ENCODE assay signal across 8 mouse cellular contexts in the genomic region with DNA sequence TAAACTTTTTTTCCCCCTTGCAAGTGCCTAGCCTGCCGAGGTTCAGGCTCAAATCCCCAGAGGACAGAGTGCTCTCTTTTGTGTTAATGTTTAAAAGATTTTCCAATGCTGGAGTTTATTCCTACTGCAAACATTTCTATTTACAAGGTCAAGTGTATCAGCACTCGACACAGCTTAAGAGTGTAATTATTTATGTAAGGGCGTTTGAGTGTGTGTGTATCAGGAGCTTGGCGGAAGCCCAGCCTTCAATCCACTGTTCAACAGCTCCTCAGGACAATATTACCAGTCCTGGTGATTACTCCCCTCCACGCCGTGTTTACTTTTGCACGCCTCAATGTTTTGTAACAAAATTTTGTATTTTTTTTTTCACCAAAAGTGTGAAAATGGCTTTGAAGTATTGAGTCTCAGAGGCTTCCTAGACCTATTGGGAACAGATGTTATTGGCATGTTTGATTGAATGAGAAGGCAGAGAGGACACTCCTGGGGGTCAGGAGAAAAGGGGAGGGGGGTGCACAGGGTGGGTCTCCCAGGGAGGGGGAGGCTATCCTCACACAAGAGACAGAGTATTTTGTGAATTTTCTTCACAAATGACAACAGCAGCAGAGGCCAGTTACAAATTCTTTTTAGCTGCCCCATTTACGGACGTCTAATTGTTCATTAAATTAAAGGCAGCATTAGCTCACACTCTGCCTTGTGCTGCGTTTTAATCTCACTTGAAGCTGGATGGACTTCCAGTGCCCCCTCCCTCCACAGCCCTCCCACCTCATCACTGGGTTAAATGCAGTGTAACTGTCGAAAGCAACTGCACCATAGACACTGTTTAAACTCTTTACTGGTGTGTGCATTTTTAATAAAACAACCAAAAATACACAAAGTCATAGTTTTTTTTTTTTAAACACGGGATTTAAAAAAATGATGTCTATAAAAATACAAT. TPM values are rescaled to one million over a fixed set of nuclear protein-coding genes. Genes with fewer than 3 reads are reported as not detected.
DNase-seq lines count a peak whose midpoint lies in the region; ATAC-seq lines count a peak whose summit lies in the region.

No protein-coding gene starts in this region.

- H3K4me1 ChIP-seq in hindbrain, embryonic 10.5 days (replicated peaks), result peaks cover 69% of the 10 kb centered on the region
- peaks cover 18% of the 10 kb centered on the region for H3K4me1 ChIP-seq in limb, embryonic 11.5 days (ENCODE audit: control insufficient read depth, insufficient read depth, low read length)
- H3K4me1 ChIP-seq in neural tube, embryonic 12.5 days, result peaks cover 30% of the 10 kb centered on the region

- H3K9ac ChIP-seq in limb, embryonic 11.5 days (ENCODE audit: low read length), result peak overlapping the region; percentile 67
- H3K9ac ChIP-seq in neural tube, embryonic 12.5 days, result peak overlapping the region; percentile 53

- intact Hi-C loops in heart, postnatal 25 days (cut with DNase I), result loop anchor here (10.0 kb wide), 1 partner anchor 319 kb away; no protein-coding TSS in a partner anchor

- DNase-seq in heart, adult 11 months, result peak; percentile 75
- DNase-seq in heart, postnatal 25 days (ENCODE audit: low spot score), result no peak
- peak; percentile 44 for DNase-seq in hindbrain, embryonic 10.5 days (ENCODE audit: low spot score)
- peak; percentile 43 for DNase-seq in limb, embryonic 11.5 days (ENCODE audit: low spot score)
- DNase-seq in layer of hippocampus, postnatal 14 days (ENCODE audit: low spot score in 2 of 2), result no peak
- DNase-seq in gastrocnemius, postnatal 25 days, result no peak
- DNase-seq in layer of hippocampus, adult 9-10 months (ENCODE audit: low spot score), result no peak

- H3K27ac ChIP-seq in hindbrain, embryonic 10.5 days, result peak overlapping the region; percentile 99
- H3K27ac ChIP-seq in limb, embryonic 11.5 days (replicated peaks; ENCODE audit: low read depth, low read length), result peak overlapping the region; percentile 58; the same call in 1 of the 2 replicates
- H3K27ac ChIP-seq in neural tube, embryonic 12.5 days, result no peak overlapping the region

- ATAC-seq in limb, embryonic 11.5 days (ENCODE audit: insufficient number of reproducible peaks, low FRiP score, low TSS enrichment, low read depth), result no peak
- no peak for ATAC-seq in neural tube, embryonic 12.5 days (ENCODE audit: low FRiP score, low read depth)

- peak overlapping the region; percentile 64 for H3K4me2 ChIP-seq in limb, embryonic 11.5 days (ENCODE audit: low read depth, severe bottlenecking)
- peak overlapping the region; percentile 81 for H3K4me2 ChIP-seq in neural tube, embryonic 12.5 days (replicated peaks)

- H3K9me3 ChIP-seq in hindbrain, embryonic 10.5 days, result no peaks in the 10 kb centered on the region
- H3K9me3 ChIP-seq in limb, embryonic 11.5 days (ENCODE audit: control insufficient read depth, low read length), result no peaks in the 10 kb centered on the region
- no peaks in the 10 kb centered on the region for H3K9me3 ChIP-seq in neural tube, embryonic 12.5 days

- 5% methylated on average over 12 of the region's 12 CpGs for whole genome bisulfite sequencing in hindbrain, embryonic 10.5 days
- WGBS in limb, embryonic 11.5 days, result 4% methylated on average over 12 of the region's 12 CpGs
- 3% methylated on average over 12 of the region's 12 CpGs for WGBS in neural tube, embryonic 12.5 days

- peak overlapping the region; percentile 70 for H3K4me3 ChIP-seq in hindbrain, embryonic 10.5 days
- H3K4me3 ChIP-seq in limb, embryonic 11.5 days (ENCODE audit: low read depth, low read length), result peak overlapping the region; percentile 93
- peak overlapping the region; percentile 39 for H3K4me3 ChIP-seq in neural tube, embryonic 12.5 days

- H3K27me3 ChIP-seq in hindbrain, embryonic 10.5 days (ENCODE audit: insufficient read depth, poor library complexity, severe bottlenecking), result peaks cover 24% of the 10 kb centered on the region
- no peaks in the 10 kb centered on the region for H3K27me3 ChIP-seq in limb, embryonic 11.5 days (ENCODE audit: control insufficient read depth, insufficient read depth, low read length)
- H3K27me3 ChIP-seq in neural tube, embryonic 12.5 days (replicated peaks), result no peaks in the 10 kb centered on the region

- peaks cover 7% of the 10 kb centered on the region for H3K36me3 ChIP-seq in hindbrain, embryonic 10.5 days
- no peaks in the 10 kb centered on the region for H3K36me3 ChIP-seq in limb, embryonic 11.5 days (ENCODE audit: control insufficient read depth, insufficient read depth, low read length)
- H3K36me3 ChIP-seq in neural tube, embryonic 12.5 days, result peaks cover 6% of the 10 kb centered on the region; the same call in 1 of the 2 replicates

RNA-seq across cellular contexts. Expression of a gene that starts 3.3 kb away (rescaled TPM):
- 10 to 100 TPM; 31.5 to 32.9 TPM for total RNA-seq in heart, postnatal 25 days (2021)
- polyA plus RNA-seq in hindbrain, embryonic 10.5 days (2016; fragmentation: Nextera tagmentation; extraction: Ambion mirVana), result 78.7 and 97.1 TPM in 2 replicates
- polyA plus RNA-seq in limb, embryonic 11.5 days (2014; fragmentation: Nextera tagmentation; extraction: Ambion mirVana), result 188 and 201 TPM in 2 replicates
- polyA plus RNA-seq in neural tube, embryonic 12.5 days (2016; fragmentation: Nextera tagmentation; extraction: Ambion mirVana), result 153 and 168 TPM in 2 replicates
- total RNA-seq in layer of hippocampus, postnatal 14 days (2021), result 10 to 100 TPM; 11.5 to 11.8 TPM
- 10 to 100 TPM; 15.3 to 17.6 TPM for total RNA-seq in gastrocnemius, postnatal 25 days (2021)

Comparison
In these comparisons a context has a peak if more than half of its experiments do, and no peak if none do; other contexts are left out.
1. DNase-seq: peak in heart, adult 11 months (single experiment), hindbrain, embryonic 10.5 days (single experiment) and limb, embryonic 11.5 days (single experiment); none in heart, postnatal 25 days (single experiment), layer of hippocampus, postnatal 14 days (0 of 2), gastrocnemius, postnatal 25 days (single experiment) and layer of hippocampus, adult 9-10 months (single experiment).
2. H3K4me3 ChIP-seq: peak in every context shown above with its lines; median percentile 93 in limb, embryonic 11.5 days; 70 in hindbrain, embryonic 10.5 days; 39 in neural tube, embryonic 12.5 days.